Mouse (Mus musculus) frontal cortex, postnatal 14 days (tissue): Measurements from ENCODE around the gene Nr1h2.
A peak's percentile ranks its signal among the peaks of the same experiment; 100 is the strongest.

Experiments
- DNase-seq, 2 experiments: peaks; one replicate each; pipeline ENCODE4 v3.0.0; 2022; ENCODE audit warnings: low spot score in 2 of 2

The Nr1h2 gene

GRCm38 (mm10) chr7:44585606-44586005 is 31.9 kb upstream of the Nr1h2 start:
- DNase-seq: no peak

DNA sequence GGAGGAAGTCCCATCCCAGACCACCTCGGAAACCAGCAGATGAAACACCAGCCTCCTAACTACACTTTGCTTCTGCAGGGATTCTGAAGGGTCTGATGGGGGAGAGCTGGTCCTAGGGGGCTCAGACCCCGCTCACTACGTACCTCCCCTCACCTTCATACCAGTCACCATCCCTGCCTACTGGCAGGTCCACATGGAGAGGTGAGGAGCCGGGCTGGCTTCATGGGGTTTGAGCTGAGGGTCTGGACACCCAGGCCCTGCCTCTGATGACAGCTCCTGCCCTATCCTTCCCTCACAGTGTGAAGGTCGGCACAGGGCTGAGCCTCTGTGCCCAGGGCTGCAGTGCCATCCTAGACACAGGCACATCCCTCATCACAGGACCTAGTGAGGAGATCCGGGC is 31.2 kb upstream of the Nr1h2 start:
- no peak for DNase-seq

- DNase-seq: no peak
Observed at GRCm38 (mm10) chr7:44584265-44584804, 30.6 kb upstream of the Nr1h2 start.

GRCm38 (mm10) chr7:44583146-44583545 is 29.4 kb upstream of the Nr1h2 start:
- no peak for DNase-seq

DNA sequence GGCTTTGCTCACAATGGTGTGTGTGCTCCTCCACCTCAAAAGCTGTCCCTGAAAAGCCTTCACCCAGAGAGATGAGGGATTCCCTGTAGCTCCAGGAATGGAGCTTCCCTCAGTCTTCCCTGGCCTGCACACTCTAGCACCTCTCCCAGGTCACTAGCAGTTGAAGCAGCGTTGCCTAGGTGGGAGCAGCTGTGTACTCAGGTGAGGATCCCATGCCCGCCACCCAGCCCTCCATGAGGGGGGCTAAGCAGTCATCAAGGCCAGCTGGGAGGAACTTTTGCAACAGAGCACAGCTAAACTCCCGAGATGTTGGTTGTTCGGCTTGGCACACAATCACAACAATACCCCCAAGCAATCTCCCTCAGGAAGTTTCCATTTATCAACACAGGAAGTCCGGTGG is 29.0 kb upstream of the Nr1h2 start:
- no peak for DNase-seq

- no peak for DNase-seq
Observed at GRCm38 (mm10) chr7:44581637-44582036, 27.9 kb upstream of the Nr1h2 start.

GRCm38 (mm10) chr7:44576333-44576844 is 22.6 kb upstream of the Nr1h2 start:
- no peak for DNase-seq

GRCm38 (mm10) chr7:44572956-44573484 is 19.3 kb upstream of the Nr1h2 start:
- no peak for DNase-seq

DNA sequence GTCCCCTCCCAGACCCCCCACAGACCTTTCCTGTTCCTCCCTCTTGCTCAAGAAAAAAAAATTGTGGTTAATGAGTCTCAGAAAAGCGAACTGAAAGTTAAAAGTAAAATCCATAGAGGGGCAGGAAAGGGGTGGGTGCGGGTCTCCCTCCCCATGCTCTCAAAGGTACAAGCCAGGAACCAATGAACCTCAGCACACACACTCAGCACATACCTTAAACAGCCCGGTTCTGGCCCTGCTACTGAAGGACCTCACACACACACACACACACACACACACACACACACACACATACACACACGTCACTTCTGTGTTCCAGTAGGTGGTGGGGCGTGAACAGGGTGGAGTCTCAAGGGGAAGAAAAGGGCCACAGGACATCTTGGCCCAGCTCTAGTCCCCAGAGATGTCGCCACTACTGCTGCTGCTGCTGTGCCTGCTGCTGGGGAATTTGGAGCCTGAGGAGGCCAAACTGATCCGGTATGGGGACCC is 18.5 kb upstream of the Nr1h2 start, which contains the start of gene Napsa:
Gene Napsa (plus strand): TSS at position 168 of the 489 bp plus-strand sequence.
- no peak for DNase-seq

DNA sequence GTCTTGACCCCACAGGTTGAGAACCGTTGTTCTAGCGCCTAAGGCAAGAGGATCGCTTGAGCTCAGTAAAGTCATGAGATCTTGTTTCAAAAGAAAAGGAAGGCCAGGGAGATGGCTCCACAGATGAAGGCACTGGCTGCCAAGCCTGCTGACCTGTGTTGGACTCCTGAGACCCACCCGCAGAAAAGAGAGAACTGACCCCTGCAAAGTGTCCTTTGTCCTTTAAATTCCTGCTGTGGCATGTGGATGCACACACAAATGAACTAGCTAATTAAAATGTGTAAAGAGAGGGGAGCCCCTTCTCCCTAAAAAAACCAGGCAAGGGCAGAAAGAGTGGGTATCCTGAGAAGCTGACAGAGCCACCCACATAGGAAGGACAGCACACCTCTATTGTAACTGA is 18.1 kb upstream of the Nr1h2 start:
- no peak for DNase-seq

DNA sequence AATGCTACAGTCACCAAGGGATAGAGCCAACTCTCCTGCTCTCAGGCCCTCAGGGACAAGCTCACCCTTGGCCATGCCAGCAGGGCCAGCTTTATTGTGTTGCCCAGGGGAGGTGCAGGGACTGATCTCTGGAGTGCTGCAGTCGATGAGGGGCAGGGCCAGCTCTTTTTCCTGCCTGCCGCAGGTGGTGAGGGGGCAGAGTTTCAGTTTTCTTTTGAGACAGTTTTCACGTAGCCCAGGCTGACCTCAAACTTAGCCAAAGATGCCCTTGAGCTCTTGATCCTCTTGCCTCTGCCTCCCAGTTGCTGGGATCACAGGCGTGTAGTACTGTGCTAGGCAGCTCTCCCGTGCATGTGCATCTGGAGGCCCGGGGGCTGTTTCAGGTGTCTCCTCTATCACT is 17.2 kb upstream of the Nr1h2 start:
- no peak for DNase-seq

- DNase-seq: no peak
Observed at GRCm38 (mm10) chr7:44568803-44569202, 15.1 kb upstream of the Nr1h2 start.

- DNase-seq: no peak
Observed at GRCm38 (mm10) chr7:44565414-44565813, 11.7 kb upstream of the Nr1h2 start.

DNA sequence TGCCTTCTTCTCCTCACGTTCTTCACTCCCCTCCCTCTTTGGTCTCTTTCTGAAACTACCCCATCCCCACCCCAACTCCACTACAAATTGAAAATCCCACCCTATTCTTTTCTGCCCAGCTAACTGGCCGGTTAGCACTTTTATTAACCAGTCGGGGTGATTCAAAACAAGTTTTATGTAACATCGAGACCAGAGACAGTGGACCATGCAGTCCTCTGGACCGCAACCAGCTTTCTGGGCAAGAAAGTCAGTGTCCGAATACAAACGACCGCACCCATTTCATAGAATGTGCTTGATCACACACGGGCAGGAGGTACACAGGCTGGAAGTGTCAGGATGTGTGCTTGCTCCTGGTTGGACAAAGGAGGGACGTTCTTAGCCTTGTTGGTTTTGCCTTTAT is 10.7 kb upstream of the Nr1h2 start:
- no peak for DNase-seq

GRCm38 (mm10) chr7:44563284-44563683 is 9.5 kb upstream of the Nr1h2 start:
- DNase-seq: no peak

DNA sequence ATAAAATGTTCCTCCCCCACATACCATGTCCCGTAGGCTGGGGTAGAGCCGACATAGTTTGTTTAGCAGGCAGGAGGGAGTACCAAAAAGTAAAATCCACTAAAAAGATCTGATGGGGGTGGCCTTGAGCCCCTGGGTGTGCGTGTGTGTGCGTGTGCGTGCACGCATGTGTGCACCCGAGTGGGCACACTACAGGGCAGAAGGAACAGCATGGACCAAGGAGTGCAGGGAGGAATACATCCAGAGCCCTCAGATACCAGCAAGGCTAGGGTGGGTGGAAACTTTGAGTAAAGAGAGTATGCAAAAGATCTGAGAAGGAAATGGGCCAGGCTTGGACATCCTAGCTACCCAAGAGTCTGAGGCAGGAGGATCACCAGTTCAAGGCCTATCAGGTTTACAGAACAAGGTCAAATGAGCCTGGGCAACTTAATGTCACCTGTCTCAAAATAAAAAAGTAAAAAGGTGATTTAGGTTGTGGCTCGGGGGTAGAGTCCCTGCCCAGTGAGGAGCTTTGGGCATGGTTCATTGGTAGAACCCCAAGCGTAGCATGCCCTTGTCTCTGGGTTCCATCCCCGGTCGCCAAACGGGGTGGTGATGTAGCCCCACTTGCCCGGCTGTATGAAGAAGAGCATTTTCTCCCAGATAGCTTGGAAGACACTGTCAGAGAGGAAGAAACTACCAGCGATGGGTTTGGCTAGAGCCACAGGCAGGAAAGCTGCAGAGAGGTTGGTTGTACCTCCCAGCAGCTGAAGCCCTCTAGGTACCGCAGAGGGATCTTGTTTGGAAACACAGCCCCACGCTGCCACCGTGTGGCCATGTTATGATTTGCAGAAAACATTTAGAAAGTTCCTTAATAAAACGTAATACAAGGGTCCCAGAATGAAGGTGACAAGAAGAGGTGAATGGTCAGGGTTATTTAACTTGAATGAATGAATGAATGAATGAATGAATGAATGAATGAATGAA is 7.0 kb upstream of the Nr1h2 start:
- peak; percentile 48 to 79 for DNase-seq

GRCm38 (mm10) chr7:44557629-44558028 is 3.9 kb upstream of the Nr1h2 start:
- DNase-seq: no peak

DNA sequence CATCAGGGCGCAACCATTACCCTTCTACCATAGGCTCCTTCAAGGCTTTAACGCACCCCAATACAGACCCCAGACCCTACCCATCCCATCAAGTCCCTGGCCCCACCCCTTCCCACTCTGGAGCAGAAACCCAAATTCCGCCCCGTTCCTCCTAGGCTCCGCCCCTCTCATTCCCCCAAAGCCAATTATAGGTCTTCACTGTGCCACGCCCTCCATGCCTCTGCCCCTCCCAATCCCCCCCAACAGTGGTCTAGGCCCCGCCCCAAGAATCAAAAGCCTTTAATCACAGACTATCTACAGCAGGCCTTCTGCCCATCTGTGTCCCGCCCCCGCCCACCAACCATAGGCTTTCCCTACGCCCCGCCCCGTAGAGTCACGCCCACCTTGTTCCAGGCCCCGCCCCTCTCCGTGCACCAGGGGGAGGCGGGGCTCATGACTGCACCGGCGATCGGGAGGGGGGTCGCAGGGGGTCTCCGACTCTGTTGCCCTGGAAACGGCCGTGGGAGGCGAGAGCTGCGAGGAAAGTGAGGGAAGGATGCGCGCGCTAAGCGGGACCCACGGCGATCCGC is 471 bp downstream of the Nr1h2 start:
- DNase-seq: peak in 1 of 2 experiments; percentile 52

DNA sequence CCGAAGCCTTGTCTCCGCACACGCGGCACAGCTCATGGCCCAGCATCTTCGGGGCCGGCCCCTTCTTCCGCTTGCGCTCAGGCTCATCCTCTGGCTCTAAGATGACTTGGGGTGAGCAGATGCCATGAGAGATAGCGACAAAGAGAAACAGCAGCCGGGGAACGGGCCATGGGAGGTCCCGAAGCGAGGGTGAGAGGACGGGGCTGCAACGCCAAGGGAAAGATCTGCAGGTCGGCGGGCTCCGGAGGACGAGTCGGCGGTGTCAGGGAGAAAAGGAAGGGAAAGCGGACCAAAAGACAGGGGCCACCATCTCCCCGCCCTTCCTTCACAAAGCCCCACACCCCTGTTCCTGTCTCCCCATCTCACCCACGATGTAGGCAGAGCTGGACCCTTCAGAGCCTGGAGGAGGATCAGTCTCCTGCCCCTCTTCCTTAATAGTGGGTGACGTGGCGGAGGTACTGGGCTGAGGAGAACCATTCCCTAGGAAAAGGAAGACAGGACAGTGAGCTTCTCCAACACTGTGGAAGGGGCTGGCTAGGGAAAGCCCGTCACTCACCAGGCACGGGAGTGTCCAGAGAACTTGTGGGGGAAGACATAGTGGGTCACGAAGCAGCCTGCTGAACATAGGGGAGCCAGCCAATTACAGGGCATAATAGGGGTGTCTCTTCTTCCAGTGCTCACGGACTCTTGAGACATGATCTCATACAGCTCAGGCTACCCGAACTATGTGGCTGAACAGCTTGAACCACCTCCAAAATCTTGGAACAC is 1.4 kb downstream of the Nr1h2 start:
- DNase-seq: no peak

GRCm38 (mm10) chr7:44551731-44552130 is 2.0 kb downstream of the Nr1h2 start:
- no peak for DNase-seq

- DNase-seq: no peak
Observed at GRCm38 (mm10) chr7:44551301-44551700, 2.5 kb downstream of the Nr1h2 start.

DNA sequence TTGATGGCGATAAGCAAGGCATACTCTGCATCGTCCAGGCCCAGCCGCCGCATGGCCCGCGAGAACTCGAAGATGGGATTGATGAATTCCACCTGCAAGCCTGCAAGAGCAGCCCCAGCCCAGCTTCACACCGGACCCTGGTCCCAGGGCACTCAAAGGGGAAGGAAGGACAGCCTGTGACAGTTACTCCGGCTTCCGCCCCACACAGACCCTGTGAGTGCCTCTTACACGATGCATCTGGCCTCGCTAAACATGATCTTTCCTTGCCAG is 3.4 kb downstream of the Nr1h2 start:
- DNase-seq: no peak
